Mouse (Mus musculus): ENCODE data around the gene Fgf4. TPM values are rescaled to one million over a fixed set of nuclear protein-coding genes. Genes with fewer than 3 reads are reported as not detected.
A peak's percentile ranks its signal among the peaks of the same experiment; 100 is the strongest.

Fgf4 gene
- total RNA-seq, 2 experiments from 2014 or later = 1.7 TPM; not detected in 1

DNA sequence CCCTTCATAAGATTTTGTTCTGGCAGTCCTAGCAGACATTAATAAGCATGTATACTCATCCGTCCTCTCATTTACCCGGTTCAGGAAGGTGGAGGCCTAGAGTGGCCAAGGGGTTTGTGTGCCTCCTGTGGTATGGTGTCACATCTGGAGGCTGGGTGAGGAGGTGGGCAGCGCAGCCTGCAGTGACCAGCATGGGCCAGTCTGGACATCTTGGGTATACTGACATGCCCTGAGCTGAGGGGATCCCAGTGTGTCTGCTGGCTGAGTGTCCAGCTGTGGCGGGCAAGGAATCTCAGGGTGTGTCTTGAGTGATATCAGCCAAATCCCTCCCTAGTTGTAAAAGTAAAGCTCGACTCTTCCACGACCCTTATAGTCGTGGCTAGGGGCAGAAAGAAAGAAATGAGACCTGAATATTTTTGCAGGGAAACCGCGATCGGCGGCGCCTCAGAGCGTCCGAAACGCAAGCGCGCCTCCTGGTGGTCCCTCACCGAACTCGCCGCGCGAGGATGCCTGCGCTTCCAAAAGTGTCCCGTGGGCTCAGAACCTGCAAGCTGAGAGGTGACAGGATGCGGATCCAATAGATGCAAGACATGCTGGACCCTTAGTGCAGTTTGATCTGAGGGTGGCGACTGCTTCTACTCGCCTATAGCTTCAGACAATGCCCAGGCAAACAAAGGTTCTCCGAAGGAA is 59.7 kb downstream of the Fgf4 start:
- ATAC-seq (replicated peaks; ENCODE audit: low FRiP score, poor library complexity, severe bottlenecking) = peak; percentile 80

DNA sequence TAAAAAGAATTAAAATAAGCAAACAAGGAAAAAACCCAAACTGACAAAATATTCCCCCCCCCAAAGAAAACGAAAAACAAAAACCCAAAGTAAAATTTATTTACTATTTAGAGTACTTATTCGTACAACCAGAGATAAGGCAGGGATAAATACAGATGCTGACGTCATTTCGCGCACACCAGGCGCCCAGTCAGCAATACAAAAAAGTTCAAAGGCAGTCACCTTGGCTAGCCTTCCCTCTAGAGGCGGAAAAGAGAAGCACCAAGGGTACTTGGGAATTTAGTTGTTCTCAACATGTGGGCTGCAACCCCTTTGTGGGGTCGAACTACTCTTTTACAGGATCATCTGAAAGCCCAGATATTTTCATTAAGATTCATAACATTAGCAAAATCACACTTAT is 60.6 kb downstream of the Fgf4 start:
- ATAC-seq (replicated peaks; ENCODE audit: low FRiP score, poor library complexity, severe bottlenecking) = no peak

DNA sequence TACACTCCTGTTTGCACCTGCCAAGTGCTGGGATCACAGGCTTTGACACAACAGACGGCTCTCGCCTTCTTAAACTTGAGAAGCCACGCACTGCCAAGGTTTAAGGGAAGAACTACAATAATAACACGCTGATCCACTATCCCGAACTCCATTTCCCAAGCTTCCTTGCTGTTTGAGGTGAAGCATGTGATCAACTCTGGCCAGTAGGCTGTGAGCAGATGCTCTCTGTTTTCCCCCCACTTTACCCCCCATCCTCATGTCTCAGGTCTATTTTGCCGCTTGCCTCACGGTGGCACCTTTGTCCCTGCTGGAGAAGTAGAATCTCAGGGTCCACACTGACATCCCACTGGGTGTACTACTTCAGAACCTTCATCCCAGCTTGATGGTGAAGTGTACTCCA is 61.5 kb downstream of the Fgf4 start:
- no peak for ATAC-seq (replicated peaks; ENCODE audit: low FRiP score, poor library complexity, severe bottlenecking)

DNA sequence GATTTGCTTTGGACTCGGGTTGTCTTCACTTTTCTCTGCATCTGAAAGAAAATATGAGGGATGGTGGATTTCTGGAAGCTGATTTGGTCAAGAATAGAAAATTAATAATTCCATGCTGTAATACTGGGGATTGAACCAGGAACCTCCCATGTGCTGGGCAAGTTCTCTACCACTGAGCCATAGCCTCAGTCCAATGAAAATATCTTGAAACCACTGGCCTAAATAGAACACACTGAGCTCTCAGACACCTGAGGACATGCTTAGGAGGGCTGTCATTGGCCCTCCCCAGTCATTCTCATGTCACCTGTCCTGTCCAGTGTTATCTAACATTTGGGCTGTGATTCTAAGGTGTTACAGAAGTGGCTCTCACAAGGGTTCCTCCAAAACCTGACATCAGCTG is 64.0 kb downstream of the Fgf4 start:
- no peak for ATAC-seq (replicated peaks; ENCODE audit: low FRiP score, poor library complexity, severe bottlenecking)

DNA sequence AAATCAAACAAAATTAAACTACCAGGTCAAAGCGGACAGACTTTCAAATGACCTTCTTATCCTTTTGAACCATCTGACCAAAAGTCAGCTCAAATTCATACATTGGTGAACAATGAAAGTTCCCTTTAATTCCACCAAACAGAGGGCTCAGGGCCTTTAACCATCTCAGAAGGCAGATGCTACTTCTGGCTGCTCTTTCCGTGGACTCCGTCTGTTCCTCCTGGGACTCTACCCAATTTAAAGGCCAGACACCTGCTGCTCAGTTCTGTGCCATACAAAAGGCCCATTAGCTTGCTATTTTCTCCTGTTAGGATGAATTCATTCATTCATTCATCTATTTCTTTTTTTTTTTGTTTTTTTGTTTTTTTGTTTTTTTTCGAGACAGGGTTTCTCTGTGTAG is 65.7 kb downstream of the Fgf4 start:
- ATAC-seq (replicated peaks; ENCODE audit: low FRiP score, poor library complexity, severe bottlenecking) = no peak

DNA sequence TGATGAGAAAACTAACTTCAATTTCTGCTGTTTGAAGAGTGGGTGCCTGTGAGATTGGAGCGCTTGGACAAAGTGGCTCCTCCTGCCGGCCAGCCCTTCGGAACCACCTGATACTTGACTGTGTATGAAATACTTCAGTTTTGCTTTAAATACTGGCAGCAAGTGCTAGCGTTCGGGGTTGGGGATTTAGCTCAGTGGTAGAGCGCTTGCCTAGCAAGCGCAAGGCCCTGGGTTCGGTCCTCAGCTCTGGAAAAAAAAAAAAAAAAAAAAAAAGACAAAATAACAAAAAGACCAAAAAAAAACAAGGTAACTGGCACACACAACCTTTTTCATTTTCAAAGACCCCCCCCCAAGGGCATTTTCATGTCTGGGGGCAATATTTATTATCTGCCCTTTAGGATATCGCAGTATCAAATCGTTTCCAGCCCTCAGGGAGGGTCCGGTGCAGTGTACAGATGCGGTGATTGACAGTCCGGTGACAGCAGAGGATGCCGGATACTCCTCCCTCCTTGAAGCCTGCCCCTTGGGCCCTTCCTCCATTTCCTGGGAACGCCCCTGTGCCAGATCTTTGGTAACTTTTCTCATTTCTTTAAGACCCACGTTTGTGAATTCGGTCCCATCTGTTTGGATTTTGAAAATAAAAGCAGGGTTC is 67.3 kb downstream of the Fgf4 start:
- peak; percentile 80 for ATAC-seq (replicated peaks; ENCODE audit: low FRiP score, poor library complexity, severe bottlenecking)

Other genes starting within 250 kb of the Fgf4 start
- gene Ano1, start 95.4 kb upstream of the Fgf4 start, total RNA-seq (2015; ENCODE audit: low replicate concordance) = not detected in 2 replicates
- gene Ano1, start 95.4 kb upstream of the Fgf4 start, total RNA-seq (2017; ENCODE audit: low replicate concordance) = not detected in 2 replicates
- gene Fgf3, start 9.3 kb upstream of the Fgf4 start, total RNA-seq (2015; ENCODE audit: low replicate concordance) = 1.7 and 2.3 TPM in 2 replicates
- gene Fgf3, start 9.3 kb upstream of the Fgf4 start, total RNA-seq (2017; ENCODE audit: low replicate concordance) = 1.0 TPM in 1 of 2 replicates, not detected in the other
- not detected in 2 replicates for gene Fgf15, start 49.2 kb downstream of the Fgf4 start, total RNA-seq (2015; ENCODE audit: low replicate concordance)
- not detected in 2 replicates for gene Fgf15, start 49.2 kb downstream of the Fgf4 start, total RNA-seq (2017; ENCODE audit: low replicate concordance)
- 1.2 and 7.5 TPM in 2 replicates for gene LTO1, start 67.7 kb downstream of the Fgf4 start, total RNA-seq (2015; ENCODE audit: low replicate concordance)
- 8.3 and 16.6 TPM in 2 replicates for gene LTO1, start 67.7 kb downstream of the Fgf4 start, total RNA-seq (2017; ENCODE audit: low replicate concordance)
- gene Ccnd1, start 92.6 kb downstream of the Fgf4 start, total RNA-seq (2015; ENCODE audit: low replicate concordance) = 1.2 and 1.5 TPM in 2 replicates
- 0.51 and 2.0 TPM in 2 replicates for gene Ccnd1, start 92.6 kb downstream of the Fgf4 start, total RNA-seq (2017; ENCODE audit: low replicate concordance)

Data from erythroblast, adult 5-6 weeks (primary cell).